Mouse (Mus musculus) megakaryocyte, embryonic 14.5 days (primary cell): Measurements from ENCODE around the gene Rnpep.

Source experiments
- FLI1 ChIP-seq: IDR thresholded peaks from 2 replicates; pipeline ENCODE4 v1.6.1; 2012; ENCODE audit warnings: low read length, inconsistent platforms, mixed read lengths
- GATA1 ChIP-seq: IDR thresholded peaks from 3 replicates; pipeline ENCODE4 v1.6.1; 2012; ENCODE audit warnings: mixed read lengths, low read length, inconsistent platforms, borderline replicate concordance

- TF ChIP-seq GATA1, result no peak
- no peak for TF ChIP-seq FLI1
These were observed 49.1 kb downstream of the Rnpep start for GRCm38 (mm10) chr1:135234771-135235170.
